Mouse (Mus musculus): ENCODE results near the gene Msantd2.

Msantd2 gene

GRCm38 (mm10) chr9:37569231-37569835, 80.2 kb downstream of the Msantd2 start:
- DNase-seq (ENCODE audit: low spot score): no peak

- DNase-seq (ENCODE audit: low spot score): no peak
Observed at GRCm38 (mm10) chr9:37572204-37572876, 83.2 kb downstream of the Msantd2 start.

All from c-Kit-positive CD71-positive TER-119-positive erythroid progenitor cells, embryonic 14.5 days (primary cell).